Mouse (Mus musculus) testis, adult 2 months (tissue): Measurements from ENCODE around the gene Aebp1. TPM values are rescaled to one million over a fixed set of nuclear protein-coding genes. Genes with fewer than 3 reads are reported as not detected.
A peak's percentile ranks its signal among the peaks of the same experiment; 100 is the strongest.

ENCODE experiments used
- H3K27ac ChIP-seq: fragments of 200-500 bp; 2 replicates; pipeline ENCODE4 v1.5.1; 2012; ENCODE audit warnings: low read depth, low read length; ENCODE audit not compliant: control insufficient read depth, insufficient read depth
- H3K27me3 ChIP-seq: fragments of 200-500 bp; 2 replicates; pipeline ENCODE4 v1.6.1; 2012; ENCODE audit warnings: mild to moderate bottlenecking, low read length, moderate library complexity; ENCODE audit not compliant: control insufficient read depth, insufficient read depth
- H3K36me3 ChIP-seq: fragments of 200-500 bp; 2 replicates; pipeline ENCODE4 v1.6.1; 2012; ENCODE audit warnings: mild to moderate bottlenecking, low read length; ENCODE audit not compliant: control insufficient read depth, insufficient read depth
- H3K4me1 ChIP-seq: fragments of 200-500 bp; 2 replicates; pipeline ENCODE4 v1.6.1; 2012; ENCODE audit warnings: low read length; ENCODE audit not compliant: control insufficient read depth, insufficient read depth
- H3K4me3 ChIP-seq: fragments of 200-500 bp; 2 replicates; pipeline ENCODE4 v1.5.1; 2012; ENCODE audit warnings: low read depth, mild to moderate bottlenecking, low read length, moderate library complexity, mixed read lengths; ENCODE audit not compliant: control insufficient read depth
- CTCF ChIP-seq: fragments of 200-500 bp; IDR thresholded peaks from 2 replicates; pipeline ENCODE4 v1.5.1; 2012; ENCODE audit warnings: low read depth, mild to moderate bottlenecking, inconsistent platforms, low read length, moderate library complexity; ENCODE audit not compliant: control insufficient read depth, insufficient read depth, insufficient replicate concordance
- POLR2A ChIP-seq: fragments of 200-500 bp; IDR thresholded peaks from 2 replicates; pipeline ENCODE4 v1.6.1; 2012; ENCODE audit warnings: low read depth, mild to moderate bottlenecking, inconsistent platforms, low read length, moderate library complexity; ENCODE audit not compliant: control insufficient read depth
- polyA plus RNA-seq: library from polyadenylated mRNA; depleted of rRNA; stranded (reverse); fragments of >200 nt; gene quantifications from 2 replicates; pipeline ENCODE4 v1.2.3, GENCODE M21; 2012

Aebp1 gene
- polyA plus RNA-seq, 1 experiment = 5.9 TPM

GRCm38 (mm10) chr11:5868324-5868723, 6.6 kb downstream of the Aebp1 start:
- Histone ChIP-seq H3K36me3 (peaks cover 1% of the 10 kb centered on the region), H3K27ac (no peak overlapping the region), H3K4me3 (no peak overlapping the region), H3K27me3 (no peaks in the 10 kb centered on the region), H3K4me1 (no peaks in the 10 kb centered on the region)
- TF ChIP-seq CTCF = no peak
- TF ChIP-seq POLR2A = no peak

DNA sequence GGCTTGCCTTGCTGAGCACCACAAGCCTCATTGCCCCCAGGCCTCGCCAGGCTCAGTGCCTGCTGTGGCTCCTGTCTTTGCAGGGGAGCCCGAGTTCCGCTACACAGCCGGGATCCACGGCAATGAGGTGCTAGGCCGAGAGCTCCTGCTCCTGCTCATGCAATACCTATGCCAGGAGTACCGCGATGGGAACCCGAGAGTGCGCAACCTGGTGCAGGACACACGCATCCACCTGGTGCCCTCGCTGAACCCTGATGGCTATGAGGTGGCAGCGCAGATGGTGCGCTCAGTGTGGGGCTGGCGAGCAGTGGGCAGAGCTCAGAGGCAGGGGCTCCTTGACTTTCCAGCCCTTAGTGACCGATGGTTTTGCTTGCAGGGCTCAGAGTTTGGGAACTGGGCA, 7.6 kb downstream of the Aebp1 start:
- peaks cover 1% of the 10 kb centered on the region for H3K36me3 ChIP-seq
- no peak overlapping the region for H3K27ac ChIP-seq
- no peak for TF ChIP-seq CTCF
- no peak for TF ChIP-seq POLR2A
- H3K27me3 ChIP-seq = no peaks in the 10 kb centered on the region
- H3K4me3 ChIP-seq = no peak overlapping the region
- H3K4me1 ChIP-seq = no peaks in the 10 kb centered on the region

- TF ChIP-seq CTCF = no peak
- TF ChIP-seq POLR2A = no peak
- no peaks in the 10 kb centered on the region for H3K27me3 ChIP-seq
- H3K4me3 ChIP-seq = no peak overlapping the region
- H3K27ac ChIP-seq = no peak overlapping the region
- peaks cover 1% of the 10 kb centered on the region for H3K36me3 ChIP-seq
- no peaks in the 10 kb centered on the region for H3K4me1 ChIP-seq
Observed at GRCm38 (mm10) chr11:5870069-5870468, 8.3 kb downstream of the Aebp1 start.

DNA sequence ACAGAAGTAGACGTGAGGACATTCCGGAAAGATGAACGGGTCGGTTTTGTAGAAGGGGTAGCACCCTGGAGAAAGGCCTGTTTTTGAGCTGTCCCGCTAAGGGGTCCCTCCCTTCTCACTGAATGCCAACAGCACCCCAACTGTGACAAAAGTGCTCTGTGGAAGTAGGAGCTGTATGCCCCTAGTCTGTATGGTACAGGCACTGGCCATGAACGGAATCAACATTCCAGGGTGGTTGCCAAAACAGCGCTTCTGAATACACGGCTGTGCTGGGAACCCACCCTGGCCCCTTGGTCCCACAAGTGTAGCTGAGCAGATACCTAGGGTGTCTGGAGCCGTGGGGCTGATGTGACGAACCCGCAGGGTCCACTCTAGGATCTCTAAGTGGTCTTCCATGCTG, 11.0 kb downstream of the Aebp1 start:
- Histone ChIP-seq H3K27me3 (no peaks in the 10 kb centered on the region), H3K4me3 (no peak overlapping the region), H3K27ac (no peak overlapping the region), H3K4me1 (0 out of 2 replicates have a peak, but pooled peaks cover 2% of the 10 kb centered on the region), H3K36me3 (peaks cover 1% of the 10 kb centered on the region)
- no peak for TF ChIP-seq CTCF
- no peak for TF ChIP-seq POLR2A

GRCm38 (mm10) chr11:5873192-5873591, 11.4 kb downstream of the Aebp1 start:
- Histone ChIP-seq H3K27ac (no peak overlapping the region), H3K36me3 (peaks cover 1% of the 10 kb centered on the region), H3K4me1 (peaks cover 5% of the 10 kb centered on the region), H3K27me3 (no peaks in the 10 kb centered on the region), H3K4me3 (no peak overlapping the region)
- TF ChIP-seq CTCF = no peak
- no peak for TF ChIP-seq POLR2A

- H3K4me1 ChIP-seq = peaks cover 9% of the 10 kb centered on the region
- no peaks in the 10 kb centered on the region for H3K27me3 ChIP-seq
- H3K4me3 ChIP-seq = peak overlapping the region; percentile 26; the same call in 1 of the 2 replicates
- H3K36me3 ChIP-seq = no peaks in the 10 kb centered on the region; the same call in 1 of the 2 replicates
- no peak overlapping the region for H3K27ac ChIP-seq
- TF ChIP-seq CTCF (no peak), POLR2A (no peak)
Observed at GRCm38 (mm10) chr11:5877421-5877820, 15.7 kb downstream of the Aebp1 start.

DNA sequence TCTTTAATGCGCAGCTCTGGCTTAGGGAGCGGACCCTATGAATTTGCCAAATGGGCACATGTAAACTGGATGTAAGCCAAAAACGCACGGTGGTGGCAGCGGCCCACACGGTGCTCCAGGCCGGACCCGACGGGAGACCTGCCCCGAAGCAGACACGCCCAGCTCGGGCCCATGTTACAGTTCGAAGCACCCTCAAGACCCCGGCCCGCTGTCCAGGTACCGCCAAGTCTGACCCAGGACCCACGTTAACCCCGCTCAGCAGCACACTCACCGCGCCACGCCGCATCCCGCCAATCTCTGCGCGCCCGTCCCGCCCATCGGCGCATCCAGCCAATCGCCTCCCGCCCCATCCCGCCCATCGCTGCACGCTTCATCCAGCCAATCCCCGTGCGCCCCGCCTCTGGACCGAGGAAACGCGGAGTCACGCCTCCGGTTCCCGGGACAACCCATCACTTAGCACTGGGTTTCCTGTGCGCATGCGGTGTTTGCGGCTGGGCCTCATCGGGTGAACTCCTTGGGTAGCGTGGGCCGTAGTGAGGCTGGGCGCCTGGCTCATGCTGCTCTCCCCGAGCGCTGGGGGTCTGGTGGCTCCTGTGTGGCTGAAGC, 16.3 kb downstream of the Aebp1 start, which contains the start of gene Pold2:
TSS of gene Pold2 (minus strand) at position 372 of the 606 bp plus-strand sequence.
- peak within 1 kb of the TSS; percentile 88 for H3K27ac ChIP-seq
- H3K4me1 ChIP-seq = peaks cover 9% of the 10 kb centered on the region
- H3K27me3 ChIP-seq = no peaks in the 10 kb centered on the region
- no peaks in the 10 kb centered on the region for H3K36me3 ChIP-seq
- peak within 1 kb of the TSS; percentile 97 for H3K4me3 ChIP-seq
- no peak for TF ChIP-seq CTCF
- peak; percentile 83 for TF ChIP-seq POLR2A
